Mouse (Mus musculus): ENCODE measurements around the gene Tent4a. TPM values are rescaled to one million over a fixed set of nuclear protein-coding genes. Genes with fewer than 3 reads are reported as not detected.

Gene Tent4a
- total and polyA plus RNA-seq, 3 experiments = 3.6 to 8.8 (median 5.7) TPM

DNA sequence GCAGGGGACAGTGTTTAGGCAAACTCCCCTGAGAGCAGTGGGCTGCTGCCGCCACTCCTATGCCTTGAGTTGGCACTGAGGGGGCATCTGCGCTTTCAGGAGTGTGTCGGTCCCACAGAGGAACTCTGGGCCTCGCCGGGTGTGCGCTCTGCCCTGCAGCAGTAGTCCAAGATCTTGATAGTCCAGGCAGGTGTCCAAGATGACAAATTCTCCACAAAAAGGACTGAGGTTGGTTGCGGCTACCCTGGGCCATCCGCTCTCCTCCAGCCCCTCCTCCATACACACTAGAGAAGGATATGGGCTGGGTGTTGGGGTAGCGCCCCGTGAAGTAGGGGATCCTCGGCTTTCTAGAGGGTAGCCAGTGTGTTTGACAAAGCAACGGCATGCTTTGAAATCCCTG, 9.2 kb upstream of the Tent4a start:
- Histone ChIP-seq H3K4me1 (ENCODE audit: control insufficient read depth in 1 of 2, insufficient read depth in 2 of 2) (peaks cover 0 to 1% of the 10 kb centered on the region in 2 experiments; a peak in 1 of 4 replicates), H3K27me3 (replicated peaks) (no peaks in the 10 kb centered on the region), H3K4me3 (replicated peaks in 1 of 3; ENCODE audit: low read depth in 2 of 3, low read length in 2 of 3, poor library complexity in 1 of 3) (no peak overlapping the region), H3K4me2 (ENCODE audit: insufficient read depth, low read depth, poor library complexity, severe bottlenecking) (no peak overlapping the region), H3K36me3 (replicated peaks in 1 of 2; ENCODE audit: control insufficient read depth in 1 of 2, insufficient read depth in 1 of 2, low read length in 1 of 2) (no peaks in the 10 kb centered on the region), H3K9ac (ENCODE audit: insufficient read depth, low read depth) (no peak overlapping the region), H3K27ac (ENCODE audit: insufficient read depth, low read depth) (no peak overlapping the region), H3K79me2 (replicated peaks; ENCODE audit: control insufficient read depth, extremely low read depth, insufficient read depth, poor library complexity, severe bottlenecking) (no peaks in the 10 kb centered on the region), H3K9me3 (replicated peaks; ENCODE audit: low read length) (no peaks in the 10 kb centered on the region)
- dilution Hi-C loops (cut with MboI; ENCODE audit: extremely low pct_ligation_motif_present, extremely low pct_unique_long_range_greater_than_20kb, low sequenced_read_pairs) (no loop called here), in situ Hi-C loops (cut with MboI; ENCODE audit: low pct_ligation_motif_present, low pct_unique_long_range_greater_than_20kb, low sequenced_read_pairs) (loop anchor here (10.0 kb wide), 1 partner anchor 71 kb away; the partner anchor contains the start of gene Srd5a1)
- no peak for DNase-seq (ENCODE audit: extremely low read depth)
- TF ChIP-seq CHD2 (IDR thresholded peaks at IDR 0.05; ENCODE audit: low read length) (no peak), HCFC1 (IDR thresholded peaks at IDR 0.05; ENCODE audit: low read depth, low read length) (no peak), CTCF (conservative IDR thresholded peaks at IDR 0.05 in 1 of 2, IDR thresholded peaks at IDR 0.05 in 1 of 2; ENCODE audit: low read depth in 2 of 2, low read length in 2 of 2) (no peak), JUN (IDR thresholded peaks at IDR 0.05; ENCODE audit: insufficient read depth, low read depth, low read length) (no peak), UBTF (IDR thresholded peaks at IDR 0.05; ENCODE audit: low read depth, low read length) (no peak), MEF2A (IDR thresholded peaks at IDR 0.05; ENCODE audit: borderline replicate concordance, low read depth, low read length) (no peak), TBP (conservative IDR thresholded peaks at IDR 0.05; ENCODE audit: low read depth, low read length) (no peak), TCF12 (IDR thresholded peaks at IDR 0.05; ENCODE audit: low read depth, low read length) (no peak), ZNF384 (IDR thresholded peaks at IDR 0.05; ENCODE audit: low read depth, low read length) (no peak), KAT2A (IDR thresholded peaks at IDR 0.05; ENCODE audit: insufficient replicate concordance, low read length) (no peak), GABPA (IDR thresholded peaks at IDR 0.05; ENCODE audit: insufficient replicate concordance, low read depth, low read length) (no peak), NELFE (IDR thresholded peaks at IDR 0.05; ENCODE audit: low read depth, low read length) (no peak), BHLHE40 (IDR thresholded peaks at IDR 0.05; ENCODE audit: low read depth, low read length) (no peak), MXI1 (IDR thresholded peaks at IDR 0.05; ENCODE audit: low read depth, low read length) (no peak), POLR2AphosphoS2 (IDR thresholded peaks at IDR 0.05; ENCODE audit: low read depth, low read length) (no peak), EP300 (IDR thresholded peaks at IDR 0.05; ENCODE audit: low read length) (no peak), ELF1 (IDR thresholded peaks at IDR 0.05; ENCODE audit: low read depth, low read length) (no peak), SMC3 (IDR thresholded peaks at IDR 0.05; ENCODE audit: low read depth, low read length) (no peak), ZMIZ1 (IDR thresholded peaks at IDR 0.05; ENCODE audit: low read depth, low read length) (no peak)

DNA sequence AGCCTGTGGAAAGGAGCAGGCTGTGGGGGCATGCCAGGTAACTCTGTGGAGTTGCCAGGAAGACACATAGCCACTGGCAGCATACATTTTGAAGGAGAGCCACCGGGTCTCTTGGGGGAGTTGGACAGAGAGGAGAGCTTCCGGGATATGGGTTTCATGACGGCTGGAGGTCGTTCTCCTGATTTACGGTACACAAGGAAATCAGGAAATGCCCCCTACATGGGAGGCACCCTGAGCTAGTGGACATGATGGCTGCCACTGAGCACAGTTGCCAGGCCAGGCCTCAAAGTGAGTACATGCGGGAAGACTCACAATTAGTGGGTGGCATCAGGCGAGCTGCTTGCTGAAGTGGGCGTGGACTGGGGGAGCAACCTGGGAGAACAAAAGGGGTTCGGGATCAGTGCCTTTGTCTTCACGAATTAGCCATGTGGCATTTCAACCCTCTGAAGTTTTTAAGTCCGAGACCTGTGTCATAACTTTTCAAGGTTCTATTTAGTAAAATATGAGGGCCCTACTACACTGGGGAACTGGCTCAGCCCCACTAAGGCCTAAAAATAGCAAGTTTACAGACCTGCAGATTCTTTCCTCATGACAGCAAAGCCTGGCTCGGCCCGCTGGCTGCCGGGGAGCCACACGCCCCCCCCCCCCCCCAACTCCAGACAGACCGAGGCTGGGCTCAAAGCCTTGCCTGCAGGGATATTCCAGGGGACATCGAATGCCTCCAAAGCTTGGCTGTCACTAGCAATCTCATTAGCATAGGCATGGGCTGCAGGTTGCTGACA, 8.3 kb upstream of the Tent4a start:
- in situ Hi-C loops (cut with MboI; ENCODE audit: low pct_ligation_motif_present, low pct_unique_long_range_greater_than_20kb, low sequenced_read_pairs) (loop anchor here (10.0 kb wide), 1 partner anchor 72 kb away; the partner anchor contains the start of gene Srd5a1), dilution Hi-C loops (cut with MboI; ENCODE audit: extremely low pct_ligation_motif_present, extremely low pct_unique_long_range_greater_than_20kb, low sequenced_read_pairs) (no loop called here)
- Histone ChIP-seq H3K79me2 (replicated peaks; ENCODE audit: control insufficient read depth, extremely low read depth, insufficient read depth, poor library complexity, severe bottlenecking) (no peaks in the 10 kb centered on the region), H3K27ac (ENCODE audit: insufficient read depth, low read depth) (no peak overlapping the region), H3K27me3 (replicated peaks) (no peaks in the 10 kb centered on the region), H3K4me1 (ENCODE audit: control insufficient read depth in 1 of 2, insufficient read depth in 2 of 2) (peaks cover 0 to 5% of the 10 kb centered on the region in 2 experiments; a peak in 1 of 4 replicates), H3K9me3 (replicated peaks; ENCODE audit: low read length) (no peaks in the 10 kb centered on the region), H3K9ac (ENCODE audit: insufficient read depth, low read depth) (no peak overlapping the region), H3K4me2 (ENCODE audit: insufficient read depth, low read depth, poor library complexity, severe bottlenecking) (no peak overlapping the region), H3K4me3 (replicated peaks in 1 of 3; ENCODE audit: low read depth in 2 of 3, low read length in 2 of 3, poor library complexity in 1 of 3) (no peak overlapping the region), H3K36me3 (replicated peaks in 1 of 2; ENCODE audit: control insufficient read depth in 1 of 2, insufficient read depth in 1 of 2, low read length in 1 of 2) (no peaks in the 10 kb centered on the region)
- no peak for TF ChIP-seq MAX (IDR thresholded peaks at IDR 0.05; ENCODE audit: low read length)
- TF ChIP-seq KAT2A (IDR thresholded peaks at IDR 0.05; ENCODE audit: insufficient replicate concordance, low read length) = no peak
- no peak for TF ChIP-seq MYC (IDR thresholded peaks at IDR 0.05; ENCODE audit: low read depth, low read length)
- TF ChIP-seq ZKSCAN1 (IDR thresholded peaks at IDR 0.05; ENCODE audit: borderline replicate concordance, low read depth, low read length) = no peak
- TF ChIP-seq HCFC1 (IDR thresholded peaks at IDR 0.05; ENCODE audit: low read depth, low read length) = no peak
- TF ChIP-seq MEF2A (IDR thresholded peaks at IDR 0.05; ENCODE audit: borderline replicate concordance, low read depth, low read length) = no peak
- no peak for TF ChIP-seq CHD1 (IDR thresholded peaks at IDR 0.05; ENCODE audit: low read depth, low read length)
- no peak for TF ChIP-seq ZNF384 (IDR thresholded peaks at IDR 0.05; ENCODE audit: low read depth, low read length)
- no peak for TF ChIP-seq EP300 (IDR thresholded peaks at IDR 0.05; ENCODE audit: low read length)
- TF ChIP-seq NRF1 (IDR thresholded peaks at IDR 0.05; ENCODE audit: low read depth, low read length) = no peak
- no peak for TF ChIP-seq UBTF (IDR thresholded peaks at IDR 0.05; ENCODE audit: low read depth, low read length)
- TF ChIP-seq JUND (conservative IDR thresholded peaks at IDR 0.05; ENCODE audit: low read depth, low read length) = no peak
- TF ChIP-seq POLR2AphosphoS2 (IDR thresholded peaks at IDR 0.05; ENCODE audit: low read depth, low read length) = no peak
- TF ChIP-seq MAFK (IDR thresholded peaks at IDR 0.05; ENCODE audit: insufficient replicate concordance, low read length) = no peak
- TF ChIP-seq MAZ (IDR thresholded peaks at IDR 0.05; ENCODE audit: low read depth, low read length) = no peak
- TF ChIP-seq SMC3 (IDR thresholded peaks at IDR 0.05; ENCODE audit: low read depth, low read length) = no peak
- no peak for DNase-seq (ENCODE audit: extremely low read depth)

Measured in CH12.LX (cell line).